Mouse (Mus musculus) lung, postnatal 14 days (tissue): ENCODE measurements around the gene Sgpp1.
A peak's percentile ranks its signal among the peaks of the same experiment; 100 is the strongest.
"Not testable (repeated sequence)": the region's sequence is repeated elsewhere in the genome, so short reads cannot be mapped to it uniquely, and the experiment has no call there.

Experiments
- DNase-seq: peaks from one replicate; pipeline ENCODE4 v3.0.0; 2021

Gene Sgpp1

GRCm38 (mm10) chr12:75684026-75684425 lies 51.5 kb downstream of the Sgpp1 start:
- not testable (repeated sequence) for DNase-seq

GRCm38 (mm10) chr12:75683598-75683997 lies 51.9 kb downstream of the Sgpp1 start:
- DNase-seq, result no peak

GRCm38 (mm10) chr12:75682842-75683241 lies 52.7 kb downstream of the Sgpp1 start:
- DNase-seq, result no peak

GRCm38 (mm10) chr12:75681101-75681500 lies 54.4 kb downstream of the Sgpp1 start:
- DNase-seq, result no peak

- no peak for DNase-seq
These were observed 57.1 kb downstream of the Sgpp1 start for GRCm38 (mm10) chr12:75678393-75678792.

GRCm38 (mm10) chr12:75672630-75673029 lies 62.9 kb downstream of the Sgpp1 start:
- DNase-seq, result no peak

GRCm38 (mm10) chr12:75671759-75672315 lies 63.7 kb downstream of the Sgpp1 start:
- DNase-seq, result no peak

- DNase-seq, result no peak
These were observed 64.9 kb downstream of the Sgpp1 start for GRCm38 (mm10) chr12:75670611-75671010.

- DNase-seq, result peak; percentile 99
These were observed 66.0 kb downstream of the Sgpp1 start, which contains the start of gene Wdr89 for GRCm38 (mm10) chr12:75669258-75670106. Wdr89 (minus strand) TSS chr12:75669537.

- DNase-seq, result no peak
These were observed 66.6 kb downstream of the Sgpp1 start for GRCm38 (mm10) chr12:75668916-75669257.

- no peak for DNase-seq
These were observed 67.3 kb downstream of the Sgpp1 start for GRCm38 (mm10) chr12:75668221-75668620.

- DNase-seq, result no peak
These were observed 68.6 kb downstream of the Sgpp1 start for GRCm38 (mm10) chr12:75666939-75667338.

- DNase-seq, result no peak
These were observed 71.1 kb downstream of the Sgpp1 start for GRCm38 (mm10) chr12:75664516-75664810.
